Mouse (Mus musculus) CH12.LX (cell line): ENCODE measurements around the gene Scrt2. TPM values are rescaled to one million over a fixed set of nuclear protein-coding genes. Genes with fewer than 3 reads are reported as not detected.

Source experiments
- DNase-seq: peaks from one replicate; pipeline ENCODE4 v3.0.0-alpha.2; 2013; ENCODE audit errors: extremely low read depth
- H3K27ac ChIP-seq: 2 replicates; pipeline ENCODE4 v1.5.1; 2012; ENCODE audit warnings: low read depth, mild to moderate bottlenecking, control low read depth, moderate library complexity; ENCODE audit not compliant: insufficient read depth
- H3K27me3 ChIP-seq: replicated peaks from 2 replicates; pipeline ENCODE3; 2012; ENCODE audit warnings: inconsistent platforms
- H3K36me3 ChIP-seq, 2 experiments: replicated peaks in 1 of 2; 2 replicates each; pipeline versions ENCODE3 to v1.6.1; 2012; ENCODE audit warnings: inconsistent platforms in 1 of 2, low read length in 1 of 2, mild to moderate bottlenecking in 1 of 2, mixed read lengths in 1 of 2, moderate library complexity in 1 of 2; ENCODE audit not compliant: control insufficient read depth in 1 of 2, insufficient read depth in 1 of 2
- H3K4me1 ChIP-seq, 2 experiments: 2 replicates each; pipeline ENCODE4 v1.6.1; 2012; ENCODE audit warnings: inconsistent platforms in 1 of 2, moderate library complexity in 1 of 2; ENCODE audit not compliant: insufficient read depth in 2 of 2, control insufficient read depth in 1 of 2
- H3K4me2 ChIP-seq: 2 replicates; pipeline ENCODE4 v1.6.1; 2012; ENCODE audit warnings: low read depth, mild to moderate bottlenecking, control low read depth; ENCODE audit not compliant: poor library complexity, insufficient read depth, severe bottlenecking
- H3K4me3 ChIP-seq, 3 experiments: fragments of 150-350 bp in 1 of 3; sonication (generic) in 1 of 3; replicated peaks in 1 of 3; 2 replicates each; pipeline versions ENCODE3 to v1.5.1; 2011 to 2012; ENCODE audit warnings: low read depth in 2 of 3, low read length in 2 of 3, mild to moderate bottlenecking in 2 of 3, moderate library complexity in 2 of 3, control low read depth in 1 of 3, improper control_type of control experiment in 1 of 3, inconsistent platforms in 1 of 3, mixed read lengths in 1 of 3; ENCODE audit not compliant: poor library complexity in 1 of 3
- H3K79me2 ChIP-seq: replicated peaks from 2 replicates; pipeline ENCODE4 v1.6.1; 2012; ENCODE audit warnings: mild to moderate bottlenecking, moderate library complexity; ENCODE audit not compliant: control insufficient read depth, poor library complexity, insufficient read depth, severe bottlenecking; ENCODE audit errors: extremely low read depth
- H3K9ac ChIP-seq: 2 replicates; pipeline ENCODE4 v1.6.1; 2012; ENCODE audit warnings: low read depth, mild to moderate bottlenecking, control low read depth, moderate library complexity; ENCODE audit not compliant: insufficient read depth
- H3K9me3 ChIP-seq: replicated peaks from 2 replicates; pipeline ENCODE3; 2012; ENCODE audit warnings: low read length, inconsistent platforms, mixed read lengths
- CHD1 ChIP-seq: IDR thresholded peaks from 2 replicates; pipeline ENCODE4 v1.6.1; 2012; ENCODE audit warnings: low read depth, low read length, improper control_type of control experiment, inconsistent platforms
- E2F4 ChIP-seq: IDR thresholded peaks from 2 replicates; pipeline ENCODE4 v1.6.1; 2011; ENCODE audit warnings: low read depth, low read length, improper control_type of control experiment; ENCODE audit not compliant: insufficient replicate concordance
- ETS1 ChIP-seq: conservative IDR thresholded peaks from 2 replicates; pipeline ENCODE4 v1.6.1; 2012; ENCODE audit warnings: low read depth, mild to moderate bottlenecking, inconsistent platforms, low read length, improper control_type of control experiment, moderate library complexity
- GABPA ChIP-seq: IDR thresholded peaks from 2 replicates; pipeline ENCODE4 v1.6.1; 2012; ENCODE audit warnings: low read depth, low read length, improper control_type of control experiment, inconsistent platforms; ENCODE audit not compliant: insufficient replicate concordance
- HCFC1 ChIP-seq: IDR thresholded peaks from 2 replicates; pipeline ENCODE4 v1.6.1; 2012; ENCODE audit warnings: low read depth, mild to moderate bottlenecking, inconsistent platforms, low read length, improper control_type of control experiment
- JUND ChIP-seq: conservative IDR thresholded peaks from 2 replicates; pipeline ENCODE4 v1.6.1; 2011; ENCODE audit warnings: low read depth, low read length, improper control_type of control experiment
- MAFK ChIP-seq: IDR thresholded peaks from 2 replicates; pipeline ENCODE4 v1.6.1; 2011; ENCODE audit warnings: low read length, improper control_type of control experiment; ENCODE audit not compliant: insufficient replicate concordance
- MAZ ChIP-seq: IDR thresholded peaks from 2 replicates; pipeline ENCODE4 v1.6.1; 2012; ENCODE audit warnings: low read depth, mild to moderate bottlenecking, inconsistent platforms, low read length, improper control_type of control experiment, moderate library complexity
- RAD21 ChIP-seq: IDR thresholded peaks from 2 replicates; pipeline ENCODE4 v1.6.1; 2011; ENCODE audit warnings: low read depth, mild to moderate bottlenecking, low read length, improper control_type of control experiment, moderate library complexity
- SIN3A ChIP-seq: IDR thresholded peaks from 2 replicates; pipeline ENCODE4 v1.6.1; 2012; ENCODE audit warnings: low read length, improper control_type of control experiment, inconsistent platforms
- TBP ChIP-seq: conservative IDR thresholded peaks from 2 replicates; pipeline ENCODE4 v1.6.1; 2011; ENCODE audit warnings: low read depth, low read length, improper control_type of control experiment
- TCF12 ChIP-seq: IDR thresholded peaks from 2 replicates; pipeline ENCODE4 v1.6.1; 2014; ENCODE audit warnings: low read depth, mild to moderate bottlenecking, inconsistent platforms, low read length, improper control_type of control experiment
- UBTF ChIP-seq: IDR thresholded peaks from 2 replicates; pipeline ENCODE4 v1.6.1; 2012; ENCODE audit warnings: low read depth, mild to moderate bottlenecking, inconsistent platforms, low read length, improper control_type of control experiment, moderate library complexity
- USF1 ChIP-seq: IDR thresholded peaks from 2 replicates; pipeline ENCODE4 v1.6.1; 2014; ENCODE audit warnings: low read depth, mild to moderate bottlenecking, inconsistent platforms, low read length, improper control_type of control experiment
- USF2 ChIP-seq: conservative IDR thresholded peaks from 2 replicates; pipeline ENCODE4 v1.6.1; 2011; ENCODE audit warnings: low read depth, low read length, improper control_type of control experiment
- ZC3H11A ChIP-seq: IDR thresholded peaks from 2 replicates; pipeline ENCODE4 v1.6.1; 2012; ENCODE audit warnings: low read depth, mild to moderate bottlenecking, inconsistent platforms, low read length, improper control_type of control experiment
- ZMIZ1 ChIP-seq: IDR thresholded peaks from 2 replicates; pipeline ENCODE4 v1.6.1; 2012; ENCODE audit warnings: low read depth, mild to moderate bottlenecking, inconsistent platforms, low read length, improper control_type of control experiment
- dilution Hi-C: fragments of 300-500 bp; cut with MboI; formaldehyde crosslinking; loops from 2 replicates; pipeline ENCODE4 v1.14.3; 2020; ENCODE audit warnings: low sequenced_read_pairs; ENCODE audit not compliant: extremely low pct_unique_long_range_greater_than_20kb, extremely low pct_ligation_motif_present
- in situ Hi-C: fragments of 300-500 bp; cut with MboI; formaldehyde crosslinking; loops from 3 replicates; pipeline ENCODE4 v1.14.3; 2019; ENCODE audit warnings: low sequenced_read_pairs, low pct_ligation_motif_present, low pct_unique_long_range_greater_than_20kb, mixed read lengths
- polyA plus RNA-seq: library from polyadenylated mRNA; unstranded; fragments of >175 nt; gene quantifications from 2 replicates; pipeline ENCODE4 v1.2.1, GENCODE M21; 2012; ENCODE audit warnings: low read depth; ENCODE audit not compliant: insufficient read length
- total RNA-seq, 2 experiments: library from RNA; depleted of rRNA; stranded (reverse); fragments of 300-350 nt in 1 of 2; fragments of >200 nt in 1 of 2; gene quantifications; 2 replicates each; pipeline ENCODE4 v1.2.3; 2012 to 2014

The Scrt2 gene
- total and polyA plus RNA-seq, 3 experiments: not detected

DNA sequence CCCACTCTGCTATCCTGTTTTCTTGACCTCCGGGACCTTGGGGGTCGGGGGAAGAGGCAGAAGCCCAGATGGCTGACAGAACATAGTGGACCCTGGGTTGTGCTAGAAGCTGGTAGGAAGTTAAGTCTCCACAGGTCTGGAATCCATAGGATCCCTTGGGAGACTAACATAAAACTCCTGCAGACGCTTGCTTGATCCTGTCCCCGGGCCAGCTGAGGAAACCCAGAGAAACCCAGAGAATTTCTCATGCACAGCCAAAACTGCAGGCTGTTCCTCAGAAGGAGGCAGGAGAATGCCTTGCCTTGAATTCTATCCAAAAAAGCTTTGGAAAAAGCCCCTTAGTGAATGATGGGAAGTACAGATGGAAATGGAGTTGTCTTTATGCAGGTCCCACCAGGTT, 2.1 kb downstream of the Scrt2 start:
- Histone ChIP-seq H3K4me3 (no peak overlapping the region), H3K27ac (no peak overlapping the region), H3K9me3 (no peaks in the 10 kb centered on the region), H3K4me1 (peaks cover 5 to 13% of the 10 kb centered on the region in 2 experiments; a peak in 3 of 4 replicates), H3K9ac (no peak overlapping the region), H3K36me3 (no peaks in the 10 kb centered on the region), H3K27me3 (peaks cover 95% of the 10 kb centered on the region), H3K79me2 (no peaks in the 10 kb centered on the region), H3K4me2 (no peak overlapping the region)
- in situ Hi-C loops: no loop called here
- no peak for DNase-seq
- dilution Hi-C loops: no loop called here
- TF ChIP-seq GABPA (no peak), HCFC1 (no peak), RAD21 (no peak), USF1 (no peak), TBP (no peak), CHD1 (no peak), ETS1 (no peak), USF2 (no peak), MAZ (no peak), UBTF (no peak)

DNA sequence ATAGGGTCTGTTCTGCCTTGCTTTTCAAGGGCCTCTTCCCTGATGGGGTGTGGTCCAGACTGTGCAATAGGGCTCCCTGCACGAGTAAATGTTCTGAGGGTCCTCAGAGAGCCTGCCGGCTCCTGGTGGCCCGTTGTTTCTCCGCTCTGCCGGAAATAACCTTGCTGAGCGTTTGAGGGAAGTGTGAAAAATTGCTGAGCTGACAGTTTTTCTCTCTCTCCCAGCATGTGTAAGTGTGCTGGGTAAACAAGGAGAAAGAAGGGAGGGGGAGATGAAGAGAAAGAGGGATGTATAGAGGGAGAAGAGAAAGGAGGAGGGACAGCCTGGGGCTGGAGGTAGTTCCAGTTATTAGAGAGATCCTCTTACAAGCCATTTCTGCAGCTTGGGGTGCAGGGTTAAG, 3.0 kb downstream of the Scrt2 start:
- H3K9me3 ChIP-seq: no peaks in the 10 kb centered on the region
- H3K4me1 ChIP-seq: peaks cover 5 to 13% of the 10 kb centered on the region in 2 experiments; a peak in 3 of 4 replicates
- no peak for DNase-seq
- no peaks in the 10 kb centered on the region for H3K36me3 ChIP-seq
- dilution Hi-C loops: no loop called here
- H3K27ac ChIP-seq: no peak overlapping the region
- H3K27me3 ChIP-seq: peaks cover 94% of the 10 kb centered on the region
- TF ChIP-seq USF1 (no peak), MAFK (peak; percentile 94)
- TF ChIP-seq, all 38 proteins: peak for 1
- no peak overlapping the region for H3K4me2 ChIP-seq
- no peaks in the 10 kb centered on the region for H3K79me2 ChIP-seq
- no peak overlapping the region for H3K4me3 ChIP-seq
- no peak overlapping the region for H3K9ac ChIP-seq
- in situ Hi-C loops: no loop called here

DNA sequence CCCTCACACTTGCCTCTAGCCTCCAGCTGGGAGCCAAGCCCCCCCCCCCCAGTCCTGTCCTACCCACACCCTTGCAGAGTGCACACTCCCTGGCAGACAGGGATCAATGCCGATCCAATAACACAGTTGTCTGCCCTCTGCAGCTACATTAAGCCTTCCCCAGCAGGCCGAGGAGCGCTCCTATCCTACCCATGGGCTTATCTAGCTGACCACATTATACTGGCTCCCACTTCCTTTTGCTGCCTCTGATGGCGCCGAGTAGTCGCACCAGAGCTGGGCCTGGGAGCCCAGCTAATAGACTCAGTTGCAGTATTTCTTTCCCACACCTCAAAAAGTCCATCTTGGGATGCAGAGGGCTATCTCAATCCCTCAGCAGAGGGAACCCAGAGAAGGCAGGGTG, 4.1 kb downstream of the Scrt2 start:
- Histone ChIP-seq H3K27me3 (peaks cover 95% of the 10 kb centered on the region), H3K4me2 (no peak overlapping the region), H3K9ac (no peak overlapping the region), H3K27ac (no peak overlapping the region), H3K79me2 (no peaks in the 10 kb centered on the region), H3K4me3 (no peak overlapping the region), H3K4me1 (peaks cover 4 to 10% of the 10 kb centered on the region in 2 experiments; a peak in 3 of 4 replicates), H3K9me3 (peaks cover 11% of the 10 kb centered on the region), H3K36me3 (no peaks in the 10 kb centered on the region)
- TF ChIP-seq MAFK: no peak
- no peak for TF ChIP-seq ZMIZ1
- no peak for TF ChIP-seq ZC3H11A
- TF ChIP-seq TCF12: no peak
- TF ChIP-seq JUND: no peak
- TF ChIP-seq ETS1: no peak
- no peak for TF ChIP-seq USF2
- no peak for TF ChIP-seq SIN3A
- TF ChIP-seq UBTF: no peak
- no peak for TF ChIP-seq E2F4
- in situ Hi-C loops (no loop called here), dilution Hi-C loops (no loop called here)
- DNase-seq: no peak
